Mouse (Mus musculus) liver, adult 2 months (tissue): ENCODE data around the gene Ppp2r2c.

ENCODE experiments used
- CTCF ChIP-seq: fragments of 200-500 bp; IDR thresholded peaks from 2 replicates; pipeline ENCODE4 v1.5.1; 2011; ENCODE audit warnings: low read depth, low read length, control low read depth
- POLR2A ChIP-seq: fragments of 200-500 bp; IDR thresholded peaks from 2 replicates; pipeline ENCODE4 v1.6.1; 2011; ENCODE audit warnings: low read length, control low read depth; ENCODE audit not compliant: insufficient read depth; ENCODE audit errors: extremely low read depth

DNA sequence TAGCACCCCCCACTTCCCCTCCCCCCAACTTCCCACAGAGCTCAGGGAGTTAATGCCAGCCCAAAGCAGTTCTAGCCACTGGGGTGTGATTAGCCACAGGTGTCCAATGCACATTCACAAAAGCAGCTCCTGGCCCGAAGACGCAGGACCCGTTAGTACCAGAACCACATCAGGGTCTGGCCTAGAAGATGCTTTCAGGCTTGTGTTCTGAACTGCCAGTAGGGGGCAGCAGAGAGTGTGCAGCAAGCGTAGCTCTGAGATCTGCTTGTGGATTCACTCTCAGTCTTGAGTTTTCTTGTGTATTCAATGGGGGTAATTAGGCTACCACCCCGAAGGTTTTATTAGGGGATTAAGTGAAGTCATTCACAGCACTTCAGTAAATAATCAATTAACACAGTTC lies 78.1 kb downstream of the Ppp2r2c start:
- TF ChIP-seq CTCF = peak; percentile 84
- no peak for TF ChIP-seq POLR2A
